Mouse (Mus musculus) B cell, adult (primary cell): ENCODE results near the gene Hmx1. TPM values are rescaled to one million over a fixed set of nuclear protein-coding genes. Genes with fewer than 3 reads are reported as not detected.

ENCODE experiments used
- total RNA-seq: library from RNA; stranded (reverse); gene quantifications from 4 replicates; pipeline ENCODE4 v1.2.4, GENCODE M21; 2023; ENCODE audit not compliant: inconsistent age

Hmx1 gene
- not detected in 4 replicates for total RNA-seq

DNA sequence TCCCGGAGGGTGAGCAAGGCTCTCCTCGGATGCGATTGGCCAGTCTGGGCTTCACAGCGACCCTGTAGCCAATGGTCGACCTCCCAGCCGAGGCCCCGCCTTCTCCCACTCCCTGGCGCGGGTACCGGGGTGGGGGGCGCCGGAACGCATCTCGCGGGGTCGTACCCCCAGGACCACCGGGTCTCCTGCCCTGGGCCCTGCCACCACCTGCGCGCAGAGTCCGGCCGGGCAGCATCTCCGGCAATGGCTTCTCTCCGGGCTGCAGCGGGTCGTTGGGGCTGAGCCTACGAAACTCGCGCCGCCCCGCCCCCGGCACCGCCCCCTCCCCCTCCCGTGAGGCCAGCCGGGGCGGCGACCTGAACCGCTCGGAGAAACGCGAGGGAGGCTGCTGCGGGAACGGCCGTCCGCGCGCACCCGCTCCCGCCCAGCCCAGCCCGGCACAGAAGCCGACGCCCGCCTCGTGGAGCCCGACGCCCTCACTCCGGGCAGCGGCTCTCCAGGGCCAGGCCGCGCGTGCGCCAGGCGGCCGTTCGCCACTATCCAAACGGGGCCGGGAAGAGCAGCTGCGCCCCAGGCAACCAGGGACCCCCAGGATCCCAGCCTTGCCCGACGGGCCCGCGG is at the start of gene Hmx1:
Hmx1 (plus strand) TSS at position 618 of the 621 bp plus-strand sequence.

Other genes starting within 250 kb of the Hmx1 start
- not detected in 4 replicates for gene Adra2c, start 110.8 kb upstream of the Hmx1 start, total RNA-seq
- gene Cpz, start 136.6 kb downstream of the Hmx1 start, total RNA-seq: not detected in 4 replicates
- gene Trmt44, start 186.0 kb downstream of the Hmx1 start, total RNA-seq: 12.3 to 14.6 TPM (median 12.6 TPM) in 4 replicates
- 155 to 166 TPM (median 162 TPM) in 4 replicates for gene Acox3, start 193.9 kb downstream of the Hmx1 start, total RNA-seq